Mouse (Mus musculus) limb, embryonic 15.5 days (tissue): ENCODE measurements around the gene Dhdh. TPM values are rescaled to one million over a fixed set of nuclear protein-coding genes. Genes with fewer than 3 reads are reported as not detected.

ENCODE experiments used
- ATAC-seq: fragments of 200-750 bp; cut with Nextera tagmentation; 2 replicates; pipeline ENCODE4 v1.8.0; 2017; ENCODE audit warnings: low read depth, moderate TSS enrichment; ENCODE audit not compliant: insufficient number of reproducible peaks, low FRiP score, low TSS enrichment
- H3K27ac ChIP-seq: fragments of 300-500 bp; sonication (generic); 2 replicates; pipeline ENCODE4 v1.5.1; 2015; ENCODE audit warnings: moderate library complexity, mild to moderate bottlenecking, inconsistent platforms
- H3K27me3 ChIP-seq: fragments of 300-500 bp; sonication (generic); 2 replicates; pipeline ENCODE4 v1.6.1; 2015; ENCODE audit warnings: inconsistent platforms
- H3K36me3 ChIP-seq: fragments of 300-500 bp; sonication (generic); 2 replicates; pipeline ENCODE4 v1.6.1; 2015; ENCODE audit warnings: inconsistent platforms
- H3K4me1 ChIP-seq: fragments of 300-500 bp; sonication (generic); 2 replicates; pipeline ENCODE4 v1.6.1; 2015; ENCODE audit warnings: inconsistent platforms
- H3K4me2 ChIP-seq: fragments of 300-500 bp; sonication (generic); 2 replicates; pipeline ENCODE4 v1.6.1; 2015; ENCODE audit warnings: mild to moderate bottlenecking, inconsistent platforms
- H3K4me3 ChIP-seq: fragments of 300-500 bp; sonication (generic); 2 replicates; pipeline ENCODE4 v1.5.1; 2015; ENCODE audit warnings: mild to moderate bottlenecking, inconsistent platforms
- H3K9ac ChIP-seq: fragments of 300-500 bp; sonication (generic); 2 replicates; pipeline ENCODE4 v1.6.1; 2015; ENCODE audit warnings: inconsistent platforms
- H3K9me3 ChIP-seq: fragments of 300-500 bp; sonication (generic); 2 replicates; pipeline ENCODE4 v1.6.1; 2016; ENCODE audit warnings: inconsistent platforms
- WGBS: fragments of 180-500 bp; shearing (Covaris S2); methylation state at CpG from one replicate; pipeline ENCODE4 v1.1.7; 2015; 5-methylcytosine and 5-hydroxymethylcytosine counted together
- polyA plus RNA-seq: library from polyadenylated mRNA; unstranded; fragments of >200 nt; fragmentation: Nextera tagmentation; extraction: Ambion mirVana; gene quantifications from 2 replicates; pipeline ENCODE4 v1.2.1, GENCODE M21; 2015

Dhdh gene
- polyA plus RNA-seq, 1 experiment from 2014 or later: 3.1 TPM

DNA sequence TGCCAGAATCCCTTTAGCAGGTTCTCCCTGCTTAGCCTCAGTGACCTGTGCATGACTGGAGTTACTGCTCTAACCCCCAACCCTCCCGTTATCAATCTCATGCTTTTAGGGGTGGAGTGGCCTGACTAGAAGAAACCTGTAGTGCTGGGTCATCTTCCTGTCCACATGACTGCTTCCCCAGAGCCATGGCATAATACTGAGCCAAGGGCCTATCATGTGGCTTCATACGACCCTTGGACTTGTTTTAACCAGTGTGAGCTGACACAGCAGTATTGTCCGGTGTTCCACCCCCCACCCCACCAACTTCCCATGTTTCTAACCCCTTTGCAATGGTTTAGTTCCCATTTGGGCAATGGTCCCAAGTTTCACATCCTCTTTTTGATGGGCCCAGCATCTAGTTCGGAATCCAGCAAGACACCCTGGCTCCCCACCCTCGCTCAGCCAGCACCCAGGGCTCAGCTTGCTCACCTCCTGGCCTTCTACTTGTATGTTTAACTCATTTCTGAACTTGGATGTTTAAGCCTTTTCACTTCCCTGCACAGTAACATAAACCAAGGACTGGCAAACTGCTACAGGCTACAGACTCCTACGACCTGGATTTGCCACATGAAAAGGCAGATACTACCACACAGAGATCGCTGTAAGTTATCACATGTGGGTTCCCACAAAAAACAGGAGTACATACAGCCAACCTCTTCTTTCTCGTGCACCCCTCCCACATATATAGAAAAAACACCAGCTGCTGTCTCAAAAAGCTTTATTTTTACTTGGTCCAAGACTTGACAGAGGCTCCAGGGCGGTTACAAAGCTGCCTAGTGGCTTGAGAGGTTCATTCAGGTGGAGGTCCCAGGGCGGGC is 31.2 kb downstream of the Dhdh start:
- Histone ChIP-seq H3K4me3 (peak overlapping the region; percentile 62), H3K27me3 (no peaks in the 10 kb centered on the region), H3K9me3 (no peaks in the 10 kb centered on the region), H3K9ac (no peak overlapping the region), H3K4me2 (peak overlapping the region; percentile 64), H3K36me3 (peaks cover 69% of the 10 kb centered on the region), H3K4me1 (peaks cover 45% of the 10 kb centered on the region), H3K27ac (peak overlapping the region; percentile 55)
- ATAC-seq: no peak
- 63% methylated on average over 10 of the region's 10 CpGs for WGBS

- peak overlapping the region; percentile 2; the same call in 1 of the 2 replicates for H3K4me2 ChIP-seq
- no peak for ATAC-seq
- H3K9ac ChIP-seq: no peak overlapping the region
These were observed 31.8 kb downstream of the Dhdh start for GRCm38 (mm10) chr7:45456721-45457203.

GRCm38 (mm10) chr7:45455932-45456696 is 32.5 kb downstream of the Dhdh start:
- H3K9ac ChIP-seq: 0 out of 2 replicates have a peak overlapping the region, but pooled peaks have one; percentile 17
- 0 out of 2 replicates have a peak overlapping the region, but pooled peaks have one; percentile 55 for H3K27ac ChIP-seq
- peaks cover 39% of the 10 kb centered on the region for H3K4me1 ChIP-seq
- H3K9me3 ChIP-seq: no peaks in the 10 kb centered on the region
- ATAC-seq: no peak
- H3K36me3 ChIP-seq: peaks cover 73% of the 10 kb centered on the region
- H3K4me2 ChIP-seq: no peak overlapping the region
- no peak overlapping the region for H3K4me3 ChIP-seq
- 65% methylated on average over 13 of the region's 13 CpGs for WGBS
- no peaks in the 10 kb centered on the region for H3K27me3 ChIP-seq

More at GRCm38 (mm10) chr7:45456721-45457203, 31.8 kb downstream of the Dhdh start:
- Histone ChIP-seq H3K27me3 (no peaks in the 10 kb centered on the region), H3K4me1 (peaks cover 40% of the 10 kb centered on the region), H3K27ac (peak overlapping the region; percentile 55), H3K36me3 (peaks cover 71% of the 10 kb centered on the region), H3K4me3 (peak overlapping the region; percentile 62), H3K9me3 (no peaks in the 10 kb centered on the region)
- WGBS: 56% methylated on average over 9 of the region's 9 CpGs

- Histone ChIP-seq H3K36me3 (peaks cover 69% of the 10 kb centered on the region), H3K4me2 (no peak overlapping the region), H3K27ac (peak overlapping the region; percentile 22; the same call in 1 of the 2 replicates), H3K4me1 (peaks cover 28% of the 10 kb centered on the region), H3K9me3 (no peaks in the 10 kb centered on the region), H3K4me3 (no peak overlapping the region), H3K27me3 (no peaks in the 10 kb centered on the region), H3K9ac (no peak overlapping the region)
- 89% methylated on average over 15 of the region's 15 CpGs for WGBS
- no peak for ATAC-seq
These were observed 33.6 kb downstream of the Dhdh start for GRCm38 (mm10) chr7:45454971-45455370.

DNA sequence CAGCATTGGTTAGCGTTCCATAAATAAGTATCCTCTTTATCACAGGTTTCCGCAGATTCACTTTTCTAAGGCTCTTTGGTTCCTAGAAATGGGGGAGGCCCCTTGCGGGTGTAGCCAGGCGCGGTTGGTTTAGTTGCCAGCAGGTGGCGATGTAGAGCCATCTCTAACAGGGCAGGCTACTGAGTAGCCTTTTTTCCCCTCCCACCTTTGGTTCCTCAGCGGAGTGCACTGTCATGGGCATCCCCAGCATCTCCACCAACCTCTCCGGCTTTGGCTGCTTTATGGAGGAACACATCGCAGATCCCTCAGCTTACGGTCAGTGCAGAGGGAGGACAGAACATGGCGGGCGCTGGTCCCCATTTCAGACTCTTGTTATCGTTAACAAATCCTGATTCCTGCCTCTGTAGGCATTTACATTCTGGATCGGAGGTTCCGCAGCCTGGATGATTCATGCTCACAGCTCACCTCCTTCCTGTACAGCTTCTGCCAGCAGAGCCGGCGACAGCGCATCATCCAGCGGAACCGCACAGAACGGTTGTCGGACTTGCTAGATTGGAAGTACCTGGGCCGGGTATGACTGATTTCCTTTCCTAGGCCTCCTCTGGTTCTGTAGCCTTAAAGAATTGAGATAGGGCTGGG is 37.1 kb downstream of the Dhdh start:
- Histone ChIP-seq H3K36me3 (peaks cover 65% of the 10 kb centered on the region), H3K27ac (no peak overlapping the region), H3K9me3 (no peaks in the 10 kb centered on the region), H3K4me1 (peaks cover 7% of the 10 kb centered on the region; the same call in 1 of the 2 replicates), H3K27me3 (no peaks in the 10 kb centered on the region), H3K4me3 (no peak overlapping the region), H3K9ac (no peak overlapping the region), H3K4me2 (no peak overlapping the region)
- ATAC-seq: no peak
- WGBS: 52% methylated on average over 23 of the region's 23 CpGs

GRCm38 (mm10) chr7:45449974-45450373 is 38.6 kb downstream of the Dhdh start:
- Histone ChIP-seq H3K36me3 (peaks cover 63% of the 10 kb centered on the region), H3K4me1 (0 out of 2 replicates have a peak, but pooled peaks cover 4% of the 10 kb centered on the region), H3K4me3 (no peak overlapping the region), H3K9ac (no peak overlapping the region), H3K4me2 (no peak overlapping the region), H3K27ac (no peak overlapping the region), H3K27me3 (no peaks in the 10 kb centered on the region), H3K9me3 (no peaks in the 10 kb centered on the region)
- ATAC-seq: no peak
- WGBS: 93% methylated on average over 1 of the region's 1 CpGs

- Histone ChIP-seq H3K4me1 (0 out of 2 replicates have a peak, but pooled peaks cover 4% of the 10 kb centered on the region), H3K4me3 (no peak overlapping the region), H3K4me2 (no peak overlapping the region), H3K27ac (no peak overlapping the region), H3K36me3 (peaks cover 65% of the 10 kb centered on the region), H3K27me3 (no peaks in the 10 kb centered on the region), H3K9ac (no peak overlapping the region), H3K9me3 (no peaks in the 10 kb centered on the region)
- WGBS: 35% methylated on average over 11 of the region's 11 CpGs
- ATAC-seq: no peak
These were observed 41.1 kb downstream of the Dhdh start for GRCm38 (mm10) chr7:45447325-45447990.

- H3K4me3 ChIP-seq: no peak overlapping the region
- no peak overlapping the region for H3K27ac ChIP-seq
- no peak for ATAC-seq
- H3K36me3 ChIP-seq: peaks cover 62% of the 10 kb centered on the region
- no peak overlapping the region for H3K9ac ChIP-seq
- H3K4me1 ChIP-seq: 0 out of 2 replicates have a peak, but pooled peaks cover 4% of the 10 kb centered on the region
- H3K4me2 ChIP-seq: no peak overlapping the region
- no peaks in the 10 kb centered on the region for H3K9me3 ChIP-seq
- no peaks in the 10 kb centered on the region for H3K27me3 ChIP-seq
These were observed 42.0 kb downstream of the Dhdh start for GRCm38 (mm10) chr7:45446589-45446988.

- Histone ChIP-seq H3K9ac (no peak overlapping the region), H3K27ac (no peak overlapping the region), H3K4me3 (no peak overlapping the region), H3K36me3 (peaks cover 72% of the 10 kb centered on the region), H3K4me2 (no peak overlapping the region), H3K9me3 (no peaks in the 10 kb centered on the region), H3K27me3 (no peaks in the 10 kb centered on the region), H3K4me1 (no peaks in the 10 kb centered on the region)
- 84% methylated on average over 22 of the region's 22 CpGs for WGBS
- ATAC-seq: no peak
These were observed 44.8 kb downstream of the Dhdh start for GRCm38 (mm10) chr7:45443526-45444420.

- 14% methylated on average over 19 of the region's 19 CpGs for WGBS
- Histone ChIP-seq H3K4me1 (peaks cover 41% of the 10 kb centered on the region), H3K36me3 (peaks cover 25% of the 10 kb centered on the region), H3K4me2 (peak within 1 kb of the TSS; percentile 20; the same call in 1 of the 2 replicates), H3K9ac (peak within 1 kb of the TSS; percentile 20; the same call in 1 of the 2 replicates), H3K27me3 (no peaks in the 10 kb centered on the region), H3K9me3 (no peaks in the 10 kb centered on the region), H3K4me3 (no peak within 1 kb of the TSS), H3K27ac (no peak within 1 kb of the TSS)
- no peak for ATAC-seq
These were observed 50.9 kb downstream of the Dhdh start, which contains the start of gene Ruvbl2 for GRCm38 (mm10) chr7:45437521-45438276. TSS of gene Ruvbl2 (minus strand) at chr7:45438096.
